ENCODE assay signal across 8 mouse cellular contexts in the genomic region with DNA sequence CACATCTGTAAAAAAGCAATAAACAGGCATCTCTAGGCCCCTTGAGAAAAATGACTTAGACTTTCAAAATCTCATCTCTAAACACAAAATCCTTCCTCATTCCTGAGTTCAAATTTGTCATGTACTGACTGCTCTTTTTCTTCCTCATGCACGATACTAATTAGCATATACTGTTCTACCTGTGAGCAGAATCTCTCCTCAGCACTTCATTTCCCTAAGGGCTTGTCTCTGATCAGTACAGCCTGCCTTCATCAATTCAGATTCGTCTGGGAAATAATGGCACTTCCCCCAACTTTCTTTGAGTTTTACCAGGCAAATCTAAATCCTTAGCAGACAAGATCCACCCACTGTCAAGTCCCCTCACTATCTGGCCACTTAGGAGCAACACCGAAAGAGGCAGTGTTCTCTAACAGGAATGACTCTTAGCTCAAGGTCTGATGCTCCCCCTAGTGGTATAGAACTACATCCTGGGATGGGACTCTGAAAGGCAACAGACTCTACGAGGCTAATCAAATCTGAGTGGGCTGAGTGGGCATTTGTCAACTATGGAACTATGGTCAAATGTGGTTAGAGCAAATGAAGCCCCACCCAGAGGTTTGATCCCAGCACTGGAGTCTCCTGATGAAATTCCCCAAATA.
A peak's percentile ranks its signal among the peaks of the same experiment; 100 is the strongest.
DNase-seq lines count a peak whose midpoint lies in the region; ATAC-seq lines count a peak whose summit lies in the region.

No protein-coding gene starts in this region.

- DNase-seq in urinary bladder, postnatal 25 days (ENCODE audit: low spot score): peak; percentile 12
- DNase-seq in urinary bladder, postnatal 10 days (ENCODE audit: low spot score): no peak
- DNase-seq in cerebellum, adult 18-20 months: peak; percentile 35 to 45
- peak; percentile 35 for DNase-seq in hindlimb bud, embryonic 11.5 days (ENCODE audit: extremely low spot score, low read depth, low spot score)
- peak; percentile 79 for DNase-seq in midbrain, embryonic 14.5 days
- DNase-seq in telencephalon, adult 2 months (ENCODE audit: low read depth, low spot score): peak; percentile 15

- no peaks in the 10 kb centered on the region for H3K36me3 ChIP-seq in forebrain, embryonic 16.5 days (ENCODE audit: control insufficient read depth, insufficient read depth)
- peaks cover 5% of the 10 kb centered on the region; the same call in 1 of the 2 replicates for H3K36me3 ChIP-seq in limb, embryonic 12.5 days
- H3K36me3 ChIP-seq in midbrain, embryonic 14.5 days (ENCODE audit: control insufficient read depth, insufficient read depth, low read length): no peaks in the 10 kb centered on the region

- no peak overlapping the region for H3K9ac ChIP-seq in forebrain, embryonic 16.5 days (replicated peaks; ENCODE audit: low read depth, low read length)
- no peak overlapping the region for H3K9ac ChIP-seq in limb, embryonic 12.5 days (replicated peaks)
- H3K9ac ChIP-seq in midbrain, embryonic 14.5 days (replicated peaks; ENCODE audit: low read length): no peak overlapping the region

- H3K9me3 ChIP-seq in forebrain, embryonic 16.5 days (ENCODE audit: control insufficient read depth, low read length): no peaks in the 10 kb centered on the region
- H3K9me3 ChIP-seq in limb, embryonic 12.5 days: no peaks in the 10 kb centered on the region
- H3K9me3 ChIP-seq in midbrain, embryonic 14.5 days (ENCODE audit: control insufficient read depth, low read length): no peaks in the 10 kb centered on the region

- ATAC-seq in forebrain, embryonic 16.5 days: peak; percentile 80
- ATAC-seq in limb, embryonic 12.5 days (ENCODE audit: insufficient number of reproducible peaks, insufficient read depth, low FRiP score, low TSS enrichment, low read depth): peak; percentile 26; the same call in 1 of the 2 replicates
- peak; percentile 54; the same call in 1 of the 2 replicates for ATAC-seq in midbrain, embryonic 14.5 days (ENCODE audit: low FRiP score, low TSS enrichment)

- H3K4me3 ChIP-seq in forebrain, embryonic 16.5 days (replicated peaks; ENCODE audit: low read length): no peak overlapping the region
- no peak overlapping the region for H3K4me3 ChIP-seq in limb, embryonic 12.5 days (replicated peaks)
- no peak overlapping the region for H3K4me3 ChIP-seq in midbrain, embryonic 14.5 days (replicated peaks; ENCODE audit: low read depth, low read length)

- WGBS in forebrain, embryonic 16.5 days: 24% methylated on average over 4 of the region's 4 CpGs
- 23% methylated on average over 4 of the region's 4 CpGs for WGBS in limb, embryonic 12.5 days
- WGBS in midbrain, embryonic 14.5 days: 24% methylated on average over 4 of the region's 4 CpGs

- no peaks in the 10 kb centered on the region for H3K4me1 ChIP-seq in forebrain, embryonic 16.5 days (replicated peaks; ENCODE audit: control insufficient read depth, insufficient read depth, low read length)
- H3K4me1 ChIP-seq in limb, embryonic 12.5 days (replicated peaks): no peaks in the 10 kb centered on the region
- no peaks in the 10 kb centered on the region for H3K4me1 ChIP-seq in midbrain, embryonic 14.5 days (ENCODE audit: control insufficient read depth, insufficient read depth, low read length)

- H3K27me3 ChIP-seq in forebrain, embryonic 16.5 days (replicated peaks; ENCODE audit: control insufficient read depth, insufficient read depth, low read length): no peaks in the 10 kb centered on the region
- H3K27me3 ChIP-seq in limb, embryonic 12.5 days: no peaks in the 10 kb centered on the region
- no peaks in the 10 kb centered on the region for H3K27me3 ChIP-seq in midbrain, embryonic 14.5 days (ENCODE audit: control insufficient read depth, insufficient read depth, low read length)

- no peak overlapping the region for H3K4me2 ChIP-seq in forebrain, embryonic 16.5 days (ENCODE audit: low read length)
- no peak overlapping the region for H3K4me2 ChIP-seq in limb, embryonic 12.5 days
- no peak overlapping the region for H3K4me2 ChIP-seq in midbrain, embryonic 14.5 days (ENCODE audit: low read length)

- H3K27ac ChIP-seq in forebrain, embryonic 16.5 days (ENCODE audit: low read length): no peak overlapping the region
- no peak overlapping the region for H3K27ac ChIP-seq in limb, embryonic 12.5 days
- no peak overlapping the region for H3K27ac ChIP-seq in midbrain, embryonic 14.5 days (replicated peaks; ENCODE audit: low read depth, low read length)

Comparison
In these comparisons a context has a peak if more than half of its experiments do, and no peak if none do; other contexts are left out.
1. ATAC-seq: peak in every context shown above with its lines; median percentile 80 in forebrain, embryonic 16.5 days; 54 in midbrain, embryonic 14.5 days; 26 in limb, embryonic 12.5 days.